Mouse (Mus musculus) lung, adult 2 months (tissue): Measurements from ENCODE around the gene Lpgat1.

ENCODE experiments used
- CTCF ChIP-seq: fragments of 200-500 bp; IDR thresholded peaks from 2 replicates; pipeline ENCODE4 v1.5.1; 2011; ENCODE audit warnings: mild to moderate bottlenecking, low read length, control low read depth; ENCODE audit not compliant: insufficient read depth
- POLR2A ChIP-seq: fragments of 200-500 bp; IDR thresholded peaks from 2 replicates; pipeline ENCODE4 v1.6.1; 2011; ENCODE audit warnings: low read depth, mild to moderate bottlenecking, control low read depth, low read length, borderline replicate concordance; ENCODE audit errors: extremely low read depth

DNA sequence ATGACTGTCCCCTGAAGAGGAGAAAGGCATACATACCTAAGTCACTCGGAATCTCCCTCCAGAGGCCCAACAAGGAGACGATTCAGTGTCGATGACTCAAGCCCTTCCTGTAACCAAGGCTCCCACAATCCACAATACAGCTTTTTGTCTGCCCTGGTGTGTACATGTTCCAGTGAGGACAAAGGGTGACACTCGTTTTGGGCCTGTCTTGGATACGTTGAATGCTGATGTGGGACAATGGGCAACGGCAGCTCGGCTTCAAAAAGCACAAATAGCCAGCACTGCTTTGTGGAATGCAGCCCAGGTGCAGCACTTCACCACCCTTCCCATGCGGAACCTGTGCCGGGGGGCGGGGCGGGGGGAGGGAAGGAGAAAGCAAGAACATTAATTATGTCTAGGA is 67.5 kb downstream of the Lpgat1 start:
- no peak for TF ChIP-seq CTCF
- TF ChIP-seq POLR2A: no peak
